Mouse (Mus musculus): ENCODE results near the gene Dnase2a. TPM values are rescaled to one million over a fixed set of nuclear protein-coding genes. Genes with fewer than 3 reads are reported as not detected.

Gene Dnase2a
- polyA plus RNA-seq, 1 experiment from 2014 or later = 10.1 TPM

GRCm38 (mm10) chr8:84910551-84910950 is 2.2 kb downstream of the Dnase2a start:
- peaks cover 6% of the 10 kb centered on the region; the same call in 1 of the 2 replicates for H3K9me3 ChIP-seq
- H3K27me3 ChIP-seq (replicated peaks; ENCODE audit: low read depth, poor library complexity, severe bottlenecking) = peaks cover 70% of the 10 kb centered on the region
- WGBS = 83% methylated on average over 6 of the region's 6 CpGs
- no peak overlapping the region for H3K27ac ChIP-seq (replicated peaks)
- no peak for DNase-seq (ENCODE audit: low spot score)
- H3K4me1 ChIP-seq = peaks cover 37% of the 10 kb centered on the region
- peaks cover 12% of the 10 kb centered on the region for H3K36me3 ChIP-seq (replicated peaks)
- no peak overlapping the region for H3K4me3 ChIP-seq

GRCm38 (mm10) chr8:84911854-84912253 is 3.5 kb downstream of the Dnase2a start:
- 80% methylated on average over 9 of the region's 9 CpGs for WGBS
- Histone ChIP-seq H3K4me1 (peaks cover 37% of the 10 kb centered on the region), H3K27ac (replicated peaks) (no peak overlapping the region), H3K4me3 (no peak overlapping the region), H3K27me3 (replicated peaks; ENCODE audit: low read depth, poor library complexity, severe bottlenecking) (peaks cover 83% of the 10 kb centered on the region), H3K9me3 (peaks cover 6% of the 10 kb centered on the region; the same call in 1 of the 2 replicates), H3K36me3 (replicated peaks) (peaks cover 15% of the 10 kb centered on the region)
- DNase-seq (ENCODE audit: low spot score) = no peak

GRCm38 (mm10) chr8:84912391-84912790 is 4.0 kb downstream of the Dnase2a start:
- Histone ChIP-seq H3K27me3 (replicated peaks; ENCODE audit: low read depth, poor library complexity, severe bottlenecking) (peaks cover 88% of the 10 kb centered on the region), H3K36me3 (replicated peaks) (peaks cover 15% of the 10 kb centered on the region), H3K4me1 (peaks cover 37% of the 10 kb centered on the region), H3K4me3 (peak overlapping the region; percentile 61), H3K9me3 (peaks cover 6% of the 10 kb centered on the region; the same call in 1 of the 2 replicates), H3K27ac (replicated peaks) (no peak overlapping the region)
- DNase-seq (ENCODE audit: low spot score) = no peak
- WGBS = 22% methylated on average over 27 of the region's 27 CpGs

GRCm38 (mm10) chr8:84912895-84913501 is 4.6 kb downstream of the Dnase2a start:
- Histone ChIP-seq H3K9me3 (peaks cover 6% of the 10 kb centered on the region; the same call in 1 of the 2 replicates), H3K27ac (replicated peaks) (peak overlapping the region; percentile 30), H3K36me3 (replicated peaks) (peaks cover 15% of the 10 kb centered on the region), H3K4me3 (peak overlapping the region; percentile 61), H3K27me3 (replicated peaks; ENCODE audit: low read depth, poor library complexity, severe bottlenecking) (peaks cover 94% of the 10 kb centered on the region), H3K4me1 (peaks cover 43% of the 10 kb centered on the region)
- WGBS = 1% methylated on average over 55 of the region's 55 CpGs
- peak; percentile 78 for DNase-seq (ENCODE audit: low spot score)

GRCm38 (mm10) chr8:84913502-84913900 is 5.1 kb downstream of the Dnase2a start:
- H3K27me3 ChIP-seq (replicated peaks; ENCODE audit: low read depth, poor library complexity, severe bottlenecking) = peaks cover 99% of the 10 kb centered on the region

GRCm38 (mm10) chr8:84913960-84914359 is 5.6 kb downstream of the Dnase2a start:
- WGBS = 34% methylated on average over 4 of the region's 4 CpGs
- Histone ChIP-seq H3K9me3 (peaks cover 6% of the 10 kb centered on the region; the same call in 1 of the 2 replicates), H3K27me3 (replicated peaks; ENCODE audit: low read depth, poor library complexity, severe bottlenecking) (peaks cover 100% of the 10 kb centered on the region), H3K36me3 (replicated peaks) (peaks cover 15% of the 10 kb centered on the region), H3K4me3 (peak overlapping the region; percentile 61; the same call in 1 of the 2 replicates), H3K27ac (replicated peaks) (no peak overlapping the region), H3K4me1 (peaks cover 37% of the 10 kb centered on the region)
- DNase-seq (ENCODE audit: low spot score) = peak; percentile 48

More at GRCm38 (mm10) chr8:84913502-84913900, 5.1 kb downstream of the Dnase2a start:
- peak overlapping the region; percentile 30; the same call in 1 of the 2 replicates for H3K27ac ChIP-seq (replicated peaks)
- H3K9me3 ChIP-seq = peaks cover 6% of the 10 kb centered on the region; the same call in 1 of the 2 replicates
- peaks cover 41% of the 10 kb centered on the region for H3K4me1 ChIP-seq
- DNase-seq (ENCODE audit: low spot score) = no peak
- H3K4me3 ChIP-seq = peak overlapping the region; percentile 61
- 18% methylated on average over 9 of the region's 9 CpGs for WGBS
- peaks cover 15% of the 10 kb centered on the region for H3K36me3 ChIP-seq (replicated peaks)

- peaks cover 24% of the 10 kb centered on the region for H3K4me1 ChIP-seq
- H3K4me3 ChIP-seq = no peak overlapping the region
- no peak for DNase-seq (ENCODE audit: low spot score)
- H3K9me3 ChIP-seq = peaks cover 6% of the 10 kb centered on the region; the same call in 1 of the 2 replicates
- peaks cover 100% of the 10 kb centered on the region for H3K27me3 ChIP-seq (replicated peaks; ENCODE audit: low read depth, poor library complexity, severe bottlenecking)
- 88% methylated on average over 8 of the region's 8 CpGs for WGBS
- H3K36me3 ChIP-seq (replicated peaks) = peaks cover 15% of the 10 kb centered on the region
- H3K27ac ChIP-seq (replicated peaks) = no peak overlapping the region
Measured at GRCm38 (mm10) chr8:84915269-84915668, 6.9 kb downstream of the Dnase2a start.

GRCm38 (mm10) chr8:84917781-84918180 is 9.4 kb downstream of the Dnase2a start:
- Histone ChIP-seq H3K9me3 (peaks cover 6% of the 10 kb centered on the region; the same call in 1 of the 2 replicates), H3K4me1 (peaks cover 16% of the 10 kb centered on the region), H3K36me3 (replicated peaks) (peaks cover 7% of the 10 kb centered on the region), H3K27me3 (replicated peaks; ENCODE audit: low read depth, poor library complexity, severe bottlenecking) (peaks cover 77% of the 10 kb centered on the region), H3K4me3 (no peak overlapping the region; the same call in 1 of the 2 replicates), H3K27ac (replicated peaks) (no peak overlapping the region)
- DNase-seq (ENCODE audit: low spot score) = no peak
- WGBS = 26% methylated on average over 20 of the region's 20 CpGs

- peaks cover 7% of the 10 kb centered on the region; the same call in 1 of the 2 replicates for H3K4me1 ChIP-seq
- peaks cover 7% of the 10 kb centered on the region for H3K36me3 ChIP-seq (replicated peaks)
- no peak overlapping the region for H3K27ac ChIP-seq (replicated peaks)
- H3K9me3 ChIP-seq = peaks cover 6% of the 10 kb centered on the region; the same call in 1 of the 2 replicates
- no peak overlapping the region for H3K4me3 ChIP-seq
- H3K27me3 ChIP-seq (replicated peaks; ENCODE audit: low read depth, poor library complexity, severe bottlenecking) = peaks cover 70% of the 10 kb centered on the region
- 94% methylated on average over 15 of the region's 15 CpGs for WGBS
- no peak for DNase-seq (ENCODE audit: low spot score)
Measured at GRCm38 (mm10) chr8:84918646-84919045, 10.3 kb downstream of the Dnase2a start.

GRCm38 (mm10) chr8:84921596-84921995 is 13.2 kb downstream of the Dnase2a start:
- H3K27me3 ChIP-seq (replicated peaks; ENCODE audit: low read depth, poor library complexity, severe bottlenecking) = peaks cover 53% of the 10 kb centered on the region
- no peak for DNase-seq (ENCODE audit: low spot score)
- peaks cover 6% of the 10 kb centered on the region; the same call in 1 of the 2 replicates for H3K4me1 ChIP-seq
- H3K9me3 ChIP-seq = no peaks in the 10 kb centered on the region
- 79% methylated on average over 2 of the region's 2 CpGs for WGBS
- H3K27ac ChIP-seq (replicated peaks) = no peak overlapping the region
- 0 out of 2 replicates have a peak, but pooled peaks cover under 1% of the 10 kb centered on the region for H3K36me3 ChIP-seq (replicated peaks)
- H3K4me3 ChIP-seq = no peak overlapping the region

- H3K9me3 ChIP-seq = no peaks in the 10 kb centered on the region
- H3K27ac ChIP-seq (replicated peaks) = no peak overlapping the region
- H3K36me3 ChIP-seq (replicated peaks) = no peaks in the 10 kb centered on the region
- peaks cover 13% of the 10 kb centered on the region for H3K4me1 ChIP-seq
- peaks cover 51% of the 10 kb centered on the region for H3K27me3 ChIP-seq (replicated peaks; ENCODE audit: low read depth, poor library complexity, severe bottlenecking)
- no peak for DNase-seq (ENCODE audit: low spot score)
- no peak overlapping the region for H3K4me3 ChIP-seq
- 76% methylated on average over 7 of the region's 7 CpGs for WGBS
Measured at GRCm38 (mm10) chr8:84925557-84925956, 17.2 kb downstream of the Dnase2a start.

GRCm38 (mm10) chr8:84927513-84927912 is 19.2 kb downstream of the Dnase2a start:
- Histone ChIP-seq H3K36me3 (replicated peaks) (no peaks in the 10 kb centered on the region), H3K27me3 (replicated peaks; ENCODE audit: low read depth, poor library complexity, severe bottlenecking) (peaks cover 71% of the 10 kb centered on the region), H3K4me1 (peaks cover 13% of the 10 kb centered on the region), H3K4me3 (no peak overlapping the region), H3K27ac (replicated peaks) (no peak overlapping the region), H3K9me3 (no peaks in the 10 kb centered on the region)
- WGBS = 83% methylated on average over 1 of the region's 1 CpGs
- DNase-seq (ENCODE audit: low spot score) = no peak

All from embryonic facial prominence, embryonic 10.5 days (tissue).